Mouse (Mus musculus) gastrocnemius, postnatal 14 days (tissue): ENCODE results near the gene Tchp. TPM values are rescaled to one million over a fixed set of nuclear protein-coding genes. Genes with fewer than 3 reads are reported as not detected.

Source experiments
- DNase-seq: peaks from one replicate; pipeline ENCODE4 v3.0.0; 2021; ENCODE audit warnings: mixed read lengths
- intact Hi-C: fragments of 180-260 bp; cut with DNase I; formaldehyde crosslinking; loops from one replicate; pipeline ENCODE4 v1.15.1; 2025; ENCODE audit warnings: low total_unique reads
- microRNA-seq, 2 experiments: library from miRNA; unstranded; fragments of <30 nt; microRNA quantifications; one replicate each; pipeline ENCODE4 v1.2.0; 2021
- total RNA-seq, 2 experiments: library from RNA; stranded (reverse); gene quantifications; 2 replicates each; pipeline ENCODE4 v1.2.3; 2021

Gene Tchp
- total RNA-seq, 2 experiments from 2014 or later, result 3.4 to 3.5 TPM

DNA sequence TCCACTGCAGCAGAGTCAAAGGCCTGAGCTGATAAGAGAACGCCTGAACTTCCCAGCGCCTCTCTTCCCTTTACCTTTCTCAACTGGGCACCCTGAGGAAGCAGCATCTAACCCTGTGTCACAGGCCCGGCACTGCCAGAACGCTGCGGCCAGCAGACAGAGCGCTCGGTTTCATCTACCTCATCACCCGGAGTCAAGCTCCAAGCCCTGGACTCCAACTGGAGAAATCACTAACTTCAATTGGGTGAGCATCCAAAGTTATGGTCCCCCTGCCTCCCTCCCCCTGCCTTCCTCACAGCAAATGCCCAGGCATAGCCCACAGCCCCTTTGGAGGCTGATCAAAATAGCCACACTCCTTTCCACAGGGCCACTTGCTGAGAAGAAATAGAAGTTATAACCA lies 59.1 kb downstream of the Tchp start:
- DNase-seq, result no peak

DNA sequence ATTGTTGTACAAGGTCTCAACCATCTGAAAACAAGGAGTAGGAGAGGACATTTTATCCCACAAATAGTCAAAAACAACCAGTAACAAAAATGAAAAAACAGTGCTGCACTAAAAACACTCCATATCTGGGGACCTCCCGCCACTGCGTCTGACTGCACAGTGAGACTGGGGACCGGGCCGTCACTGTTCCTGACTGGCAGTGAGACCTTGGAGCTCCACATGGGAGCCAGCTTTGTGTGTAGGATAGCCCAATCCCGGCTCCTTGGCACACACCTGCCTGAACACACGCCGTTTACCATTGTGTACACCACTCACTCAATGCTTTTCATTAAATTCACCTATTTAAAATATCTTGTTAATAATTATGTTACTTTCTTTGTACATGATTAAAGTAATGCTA lies 59.6 kb downstream of the Tchp start:
- intact Hi-C loops, result no loop called here

More for the DNA sequence above, 59.1 kb downstream of the Tchp start:
- intact Hi-C loops, result no loop called here

DNA sequence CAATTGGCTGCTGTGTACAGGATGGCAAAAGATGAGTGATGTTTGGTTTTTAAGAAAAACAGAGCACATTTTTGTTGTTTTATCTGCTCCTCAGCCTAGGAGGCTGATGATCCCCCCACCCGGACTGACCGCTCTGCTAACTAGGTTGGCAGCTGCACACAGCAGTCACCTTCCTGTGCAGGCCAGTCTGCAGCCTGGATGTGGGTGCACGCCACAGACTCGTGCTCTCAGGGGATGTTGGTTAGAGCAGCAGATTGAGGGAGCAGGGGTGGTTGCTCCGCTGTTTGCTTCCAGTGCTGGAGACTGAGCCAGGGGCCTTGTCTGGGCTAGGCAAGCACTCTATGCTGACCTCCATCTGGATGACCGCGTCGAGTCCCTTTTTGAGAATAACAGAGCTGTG lies 62.2 kb downstream of the Tchp start:
- intact Hi-C loops, result no loop called here
- DNase-seq, result no peak

More for the DNA sequence above, 59.6 kb downstream of the Tchp start:
- DNase-seq, result no peak

DNA sequence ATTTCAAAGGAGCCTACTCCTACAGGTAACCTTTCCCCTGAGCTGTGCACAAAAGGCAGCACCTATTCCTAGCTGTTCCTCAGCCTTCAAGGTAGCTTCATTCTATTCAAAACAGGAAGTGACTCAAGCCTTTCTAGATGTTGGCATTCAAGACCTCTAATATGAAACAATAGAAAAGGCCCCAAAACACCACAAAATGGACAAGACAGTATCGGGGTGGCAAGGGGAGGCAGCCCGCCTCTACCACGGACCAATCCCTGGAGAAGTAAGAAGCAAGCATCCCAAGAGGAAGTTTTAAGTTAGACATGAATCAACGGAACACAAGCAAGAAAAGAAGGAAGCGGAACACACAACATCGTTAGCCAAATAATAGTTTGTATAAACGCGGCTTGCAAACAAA lies 64.2 kb downstream of the Tchp start:
- no peak for DNase-seq
- intact Hi-C loops, result no loop called here

Small RNA genes lying within 50 kb of the gene (microRNA-seq; reads per million reads assigned to microRNA genes)
- 0 reads per million in 2 experiments for gene Mir7028

Other genes starting within 250 kb of the Tchp start
- under 1 TPM; 0.49 to 0.96 TPM for gene Fam222a, start 139.7 kb upstream of the Tchp start, total RNA-seq
- gene Trpv4, start 49.3 kb upstream of the Tchp start, total RNA-seq, result 1 to 10 TPM; 1.6 to 1.8 TPM
- 10 to 100 TPM; 10.8 to 13.5 TPM for gene Gltp, start 16.8 kb upstream of the Tchp start, total RNA-seq
- 10 to 100 TPM; 29.9 to 30.1 TPM for gene Ankrd13a, start 66.9 kb downstream of the Tchp start, total RNA-seq
- gene Git2, start 67.8 kb downstream of the Tchp start, total RNA-seq, result 10 to 100 TPM; 19.8 to 25.8 TPM
- gene 1500011B03Rik, start 115.7 kb downstream of the Tchp start, total RNA-seq, result 10 to 100 TPM in 1 of 2 experiments, 1 to 10 TPM in 1; 9.4 to 10.5 TPM
- gene 4930519G04Rik, start 145.9 kb downstream of the Tchp start, total RNA-seq, result not detected
- not detected for gene Gm9936, start 150.9 kb downstream of the Tchp start, total RNA-seq
- gene Oasl2, start 189.2 kb downstream of the Tchp start, total RNA-seq, result under 1 TPM; 0.38 to 0.88 TPM
- not detected for gene Oasl1, start 215.5 kb downstream of the Tchp start, total RNA-seq
- gene 2210016L21Rik, start 234.4 kb downstream of the Tchp start, total RNA-seq, result 10 to 100 TPM; 26.3 to 30.7 TPM